Mouse (Mus musculus) embryonic fibroblast, embryonic 13.5 days (primary cell): ENCODE results near the gene Igll1.

Experiments used
- CTCF ChIP-seq: IDR thresholded peaks from 2 replicates; pipeline ENCODE4 v1.5.1; 2011; ENCODE audit warnings: mild to moderate bottlenecking, control low read depth, low read length, moderate library complexity, borderline replicate concordance; ENCODE audit not compliant: insufficient read depth
- POLR2A ChIP-seq: IDR thresholded peaks from 2 replicates; pipeline ENCODE4 v1.6.1; 2011; ENCODE audit warnings: low read depth, mild to moderate bottlenecking, control low read depth, low read length, moderate library complexity

GRCm38 (mm10) chr16:16879025-16879424, 15.2 kb upstream of the Igll1 start:
- TF ChIP-seq CTCF = no peak
- TF ChIP-seq POLR2A = no peak
